Mouse (Mus musculus) midbrain, embryonic 15.5 days (tissue): ENCODE data around the gene Dapk1. TPM values are rescaled to one million over a fixed set of nuclear protein-coding genes. Genes with fewer than 3 reads are reported as not detected.

Source experiments
- ATAC-seq: fragments of 200-750 bp; cut with Nextera tagmentation; replicated peaks from 2 replicates; pipeline ENCODE4 v1.8.0; 2017; ENCODE audit warnings: moderate TSS enrichment
- H3K27ac ChIP-seq: fragments of 300-500 bp; sonication (generic); 2 replicates; pipeline ENCODE4 v1.5.1; 2015; ENCODE audit warnings: mild to moderate bottlenecking, inconsistent platforms
- H3K27me3 ChIP-seq: fragments of 300-500 bp; sonication (generic); replicated peaks from 2 replicates; pipeline ENCODE4 v1.6.1; 2015; ENCODE audit warnings: inconsistent platforms
- H3K36me3 ChIP-seq: fragments of 300-500 bp; sonication (generic); replicated peaks from 2 replicates; pipeline ENCODE4 v1.6.1; 2015; ENCODE audit warnings: inconsistent platforms
- H3K4me1 ChIP-seq: fragments of 300-500 bp; sonication (generic); 2 replicates; pipeline ENCODE4 v1.6.1; 2015; ENCODE audit warnings: inconsistent platforms
- H3K4me2 ChIP-seq: fragments of 300-500 bp; sonication (generic); 2 replicates; pipeline ENCODE4 v1.6.1; 2015; ENCODE audit warnings: inconsistent platforms, mild to moderate bottlenecking, moderate library complexity
- H3K4me3 ChIP-seq: fragments of 300-500 bp; sonication (generic); 2 replicates; pipeline ENCODE4 v1.5.1; 2015; ENCODE audit warnings: mild to moderate bottlenecking, inconsistent platforms
- H3K9ac ChIP-seq: fragments of 300-500 bp; sonication (generic); 2 replicates; pipeline ENCODE4 v1.6.1; 2015; ENCODE audit warnings: mild to moderate bottlenecking, inconsistent platforms
- H3K9me3 ChIP-seq: fragments of 300-500 bp; sonication (generic); 2 replicates; pipeline ENCODE4 v1.6.1; 2016; ENCODE audit warnings: inconsistent platforms
- WGBS: fragments of 180-500 bp; shearing (Covaris S2); methylation state at CpG from one replicate; pipeline ENCODE4 v1.1.7; 2015; ENCODE audit warnings: mixed read lengths; 5-methylcytosine and 5-hydroxymethylcytosine counted together
- polyA plus RNA-seq: library from polyadenylated mRNA; unstranded; fragments of >200 nt; fragmentation: Nextera tagmentation; extraction: Ambion mirVana; gene quantifications from 2 replicates; pipeline ENCODE4 v1.2.1, GENCODE M21; 2015

The Dapk1 gene
- polyA plus RNA-seq, 1 experiment from 2014 or later: 48.4 TPM

GRCm38 (mm10) chr13:60619723-60620122 is 18.0 kb downstream of the Dapk1 start:
- Histone ChIP-seq H3K27ac (no peak overlapping the region), H3K4me3 (no peak overlapping the region), H3K9ac (no peak overlapping the region), H3K36me3 (no peaks in the 10 kb centered on the region), H3K27me3 (no peaks in the 10 kb centered on the region), H3K9me3 (no peaks in the 10 kb centered on the region), H3K4me2 (no peak overlapping the region), H3K4me1 (peaks cover 33% of the 10 kb centered on the region)
- WGBS: 62% methylated on average over 6 of the region's 6 CpGs
- ATAC-seq: no peak

GRCm38 (mm10) chr13:60621411-60621965 is 19.7 kb downstream of the Dapk1 start:
- H3K9ac ChIP-seq: no peak overlapping the region
- no peaks in the 10 kb centered on the region for H3K36me3 ChIP-seq
- H3K27me3 ChIP-seq: no peaks in the 10 kb centered on the region
- H3K4me2 ChIP-seq: no peak overlapping the region
- H3K9me3 ChIP-seq: no peaks in the 10 kb centered on the region
- no peak overlapping the region for H3K4me3 ChIP-seq
- no peak overlapping the region for H3K27ac ChIP-seq
- no peak for ATAC-seq
- 47% methylated on average over 4 of the region's 4 CpGs for WGBS
- H3K4me1 ChIP-seq: peaks cover 25% of the 10 kb centered on the region; the same call in 1 of the 2 replicates

GRCm38 (mm10) chr13:60625581-60625980 is 23.8 kb downstream of the Dapk1 start:
- no peak for ATAC-seq
- Histone ChIP-seq H3K4me2 (no peak overlapping the region), H3K4me1 (peaks cover 33% of the 10 kb centered on the region), H3K27me3 (no peaks in the 10 kb centered on the region), H3K36me3 (no peaks in the 10 kb centered on the region), H3K27ac (no peak overlapping the region), H3K4me3 (no peak overlapping the region), H3K9ac (no peak overlapping the region), H3K9me3 (no peaks in the 10 kb centered on the region)
- 58% methylated on average over 7 of the region's 7 CpGs for WGBS

- Histone ChIP-seq H3K27ac (no peak overlapping the region), H3K4me1 (peaks cover 27% of the 10 kb centered on the region), H3K4me3 (no peak overlapping the region), H3K27me3 (no peaks in the 10 kb centered on the region), H3K36me3 (no peaks in the 10 kb centered on the region), H3K9me3 (no peaks in the 10 kb centered on the region), H3K9ac (no peak overlapping the region), H3K4me2 (no peak overlapping the region)
- 22% methylated on average over 15 of the region's 15 CpGs for WGBS
- ATAC-seq: peak; percentile 37; the same call in 1 of the 2 replicates
These were observed 26.3 kb downstream of the Dapk1 start for GRCm38 (mm10) chr13:60627843-60628656.

- Histone ChIP-seq H3K27me3 (no peaks in the 10 kb centered on the region), H3K9ac (no peak overlapping the region), H3K27ac (no peak overlapping the region), H3K4me2 (no peak overlapping the region), H3K4me1 (peaks cover 32% of the 10 kb centered on the region), H3K4me3 (no peak overlapping the region), H3K36me3 (no peaks in the 10 kb centered on the region), H3K9me3 (no peaks in the 10 kb centered on the region)
- no peak for ATAC-seq
- 5% methylated on average over 2 of the region's 2 CpGs for WGBS
These were observed 26.9 kb downstream of the Dapk1 start for GRCm38 (mm10) chr13:60628657-60628950.

- H3K27ac ChIP-seq: no peak overlapping the region
- H3K4me1 ChIP-seq: peaks cover 40% of the 10 kb centered on the region
- no peaks in the 10 kb centered on the region for H3K27me3 ChIP-seq
- ATAC-seq: no peak
- 94% methylated on average over 9 of the region's 9 CpGs for WGBS
- H3K9ac ChIP-seq: no peak overlapping the region
- H3K9me3 ChIP-seq: no peaks in the 10 kb centered on the region
- no peaks in the 10 kb centered on the region for H3K36me3 ChIP-seq
- H3K4me3 ChIP-seq: no peak overlapping the region
- no peak overlapping the region for H3K4me2 ChIP-seq
These were observed 27.7 kb downstream of the Dapk1 start for GRCm38 (mm10) chr13:60629419-60629818.

GRCm38 (mm10) chr13:60633945-60634344 is 32.2 kb downstream of the Dapk1 start:
- peak overlapping the region; percentile 11; the same call in 1 of the 2 replicates for H3K4me2 ChIP-seq
- no peaks in the 10 kb centered on the region for H3K9me3 ChIP-seq
- no peaks in the 10 kb centered on the region for H3K27me3 ChIP-seq
- peaks cover 25% of the 10 kb centered on the region for H3K4me1 ChIP-seq
- no peaks in the 10 kb centered on the region for H3K36me3 ChIP-seq
- no peak overlapping the region for H3K4me3 ChIP-seq
- H3K27ac ChIP-seq: peak overlapping the region; percentile 45
- H3K9ac ChIP-seq: no peak overlapping the region
- ATAC-seq: peak; percentile 21; the same call in 1 of the 2 replicates
- 19% methylated on average over 6 of the region's 6 CpGs for WGBS

GRCm38 (mm10) chr13:60635636-60636035 is 33.9 kb downstream of the Dapk1 start:
- WGBS: 81% methylated on average over 6 of the region's 6 CpGs
- no peak overlapping the region for H3K27ac ChIP-seq
- no peak for ATAC-seq
- no peak overlapping the region for H3K4me2 ChIP-seq
- H3K4me1 ChIP-seq: peaks cover 21% of the 10 kb centered on the region
- no peaks in the 10 kb centered on the region for H3K27me3 ChIP-seq
- H3K4me3 ChIP-seq: no peak overlapping the region
- no peaks in the 10 kb centered on the region for H3K36me3 ChIP-seq
- no peak overlapping the region for H3K9ac ChIP-seq
- no peaks in the 10 kb centered on the region for H3K9me3 ChIP-seq

- Histone ChIP-seq H3K36me3 (no peaks in the 10 kb centered on the region), H3K4me2 (no peak overlapping the region), H3K27me3 (no peaks in the 10 kb centered on the region), H3K4me1 (peaks cover 6% of the 10 kb centered on the region), H3K9me3 (no peaks in the 10 kb centered on the region), H3K27ac (no peak overlapping the region), H3K9ac (no peak overlapping the region), H3K4me3 (no peak overlapping the region)
- ATAC-seq: no peak
- WGBS: 67% methylated on average over 11 of the region's 11 CpGs
These were observed 37.8 kb downstream of the Dapk1 start for GRCm38 (mm10) chr13:60639482-60640055.

GRCm38 (mm10) chr13:60640420-60640819 is 38.7 kb downstream of the Dapk1 start:
- no peak overlapping the region for H3K27ac ChIP-seq
- no peaks in the 10 kb centered on the region for H3K9me3 ChIP-seq
- no peak overlapping the region for H3K4me3 ChIP-seq
- no peaks in the 10 kb centered on the region for H3K36me3 ChIP-seq
- ATAC-seq: no peak
- H3K4me2 ChIP-seq: no peak overlapping the region
- 93% methylated on average over 7 of the region's 7 CpGs for whole genome bisulfite sequencing
- H3K4me1 ChIP-seq: no peaks in the 10 kb centered on the region; the same call in 1 of the 2 replicates
- no peaks in the 10 kb centered on the region for H3K27me3 ChIP-seq
- no peak overlapping the region for H3K9ac ChIP-seq

- no peaks in the 10 kb centered on the region for H3K36me3 ChIP-seq
- H3K9me3 ChIP-seq: no peaks in the 10 kb centered on the region
- no peaks in the 10 kb centered on the region; the same call in 1 of the 2 replicates for H3K4me1 ChIP-seq
- no peak overlapping the region for H3K27ac ChIP-seq
- no peak overlapping the region for H3K4me3 ChIP-seq
- no peak overlapping the region for H3K9ac ChIP-seq
- no peak for ATAC-seq
- no peaks in the 10 kb centered on the region for H3K27me3 ChIP-seq
- no peak overlapping the region for H3K4me2 ChIP-seq
- WGBS: 88% methylated on average over 5 of the region's 5 CpGs
These were observed 42.7 kb downstream of the Dapk1 start for GRCm38 (mm10) chr13:60644457-60644889.

GRCm38 (mm10) chr13:60646791-60647190 is 45.0 kb downstream of the Dapk1 start:
- H3K4me2 ChIP-seq: no peak overlapping the region

More at GRCm38 (mm10) chr13:60646791-60647190, 45.0 kb downstream of the Dapk1 start:
- Histone ChIP-seq H3K36me3 (no peaks in the 10 kb centered on the region), H3K27ac (no peak overlapping the region), H3K9me3 (no peaks in the 10 kb centered on the region), H3K4me3 (no peak overlapping the region), H3K4me1 (no peaks in the 10 kb centered on the region), H3K27me3 (no peaks in the 10 kb centered on the region), H3K9ac (no peak overlapping the region)
- no peak for ATAC-seq
- WGBS: 98% methylated on average over 3 of the region's 3 CpGs
